Mouse (Mus musculus) CH12.LX (cell line): ENCODE measurements around the gene Tspan12. TPM values are rescaled to one million over a fixed set of nuclear protein-coding genes. Genes with fewer than 3 reads are reported as not detected.
"Not testable (repeated sequence)": the region's sequence is repeated elsewhere in the genome, so short reads cannot be mapped to it uniquely, and the experiment has no call there.

Experiments used
- DNase-seq: peaks from one replicate; pipeline ENCODE4 v3.0.0-alpha.2; 2013; ENCODE audit errors: extremely low read depth
- H3K27ac ChIP-seq: 2 replicates; pipeline ENCODE4 v1.5.1; 2012; ENCODE audit warnings: low read depth, mild to moderate bottlenecking, control low read depth, moderate library complexity; ENCODE audit not compliant: insufficient read depth
- H3K27me3 ChIP-seq: replicated peaks from 2 replicates; pipeline ENCODE3; 2012; ENCODE audit warnings: inconsistent platforms
- H3K36me3 ChIP-seq, 2 experiments: replicated peaks in 1 of 2; 2 replicates each; pipeline versions ENCODE3 to v1.6.1; 2012; ENCODE audit warnings: inconsistent platforms in 1 of 2, low read length in 1 of 2, mild to moderate bottlenecking in 1 of 2, mixed read lengths in 1 of 2, moderate library complexity in 1 of 2; ENCODE audit not compliant: control insufficient read depth in 1 of 2, insufficient read depth in 1 of 2
- H3K4me1 ChIP-seq, 2 experiments: 2 replicates each; pipeline ENCODE4 v1.6.1; 2012; ENCODE audit warnings: inconsistent platforms in 1 of 2, moderate library complexity in 1 of 2; ENCODE audit not compliant: insufficient read depth in 2 of 2, control insufficient read depth in 1 of 2
- H3K4me2 ChIP-seq: 2 replicates; pipeline ENCODE4 v1.6.1; 2012; ENCODE audit warnings: low read depth, mild to moderate bottlenecking, control low read depth; ENCODE audit not compliant: poor library complexity, insufficient read depth, severe bottlenecking
- H3K4me3 ChIP-seq, 3 experiments: fragments of 150-350 bp in 1 of 3; sonication (generic) in 1 of 3; replicated peaks in 1 of 3; 2 replicates each; pipeline versions ENCODE3 to v1.5.1; 2011 to 2012; ENCODE audit warnings: low read depth in 2 of 3, low read length in 2 of 3, mild to moderate bottlenecking in 2 of 3, moderate library complexity in 2 of 3, control low read depth in 1 of 3, improper control_type of control experiment in 1 of 3, inconsistent platforms in 1 of 3, mixed read lengths in 1 of 3; ENCODE audit not compliant: poor library complexity in 1 of 3
- H3K79me2 ChIP-seq: replicated peaks from 2 replicates; pipeline ENCODE4 v1.6.1; 2012; ENCODE audit warnings: mild to moderate bottlenecking, moderate library complexity; ENCODE audit not compliant: control insufficient read depth, poor library complexity, insufficient read depth, severe bottlenecking; ENCODE audit errors: extremely low read depth
- H3K9ac ChIP-seq: 2 replicates; pipeline ENCODE4 v1.6.1; 2012; ENCODE audit warnings: low read depth, mild to moderate bottlenecking, control low read depth, moderate library complexity; ENCODE audit not compliant: insufficient read depth
- H3K9me3 ChIP-seq: replicated peaks from 2 replicates; pipeline ENCODE3; 2012; ENCODE audit warnings: low read length, inconsistent platforms, mixed read lengths
- BHLHE40 ChIP-seq: IDR thresholded peaks from 2 replicates; pipeline ENCODE4 v1.6.1; 2011; ENCODE audit warnings: mild to moderate bottlenecking, low read depth, low read length, improper control_type of control experiment
- CTCF ChIP-seq, 2 experiments: IDR thresholded peaks in 1 of 2; conservative IDR thresholded peaks in 1 of 2; 2 replicates each; pipeline ENCODE4 v1.5.1; 2011 to 2012; ENCODE audit warnings: low read depth in 2 of 2, low read length in 2 of 2, improper control_type of control experiment in 1 of 2, inconsistent platforms in 1 of 2, mild to moderate bottlenecking in 1 of 2, moderate library complexity in 1 of 2
- ELF1 ChIP-seq: IDR thresholded peaks from 2 replicates; pipeline ENCODE4 v1.6.1; 2014; ENCODE audit warnings: low read depth, mild to moderate bottlenecking, inconsistent platforms, low read length, improper control_type of control experiment
- GABPA ChIP-seq: IDR thresholded peaks from 2 replicates; pipeline ENCODE4 v1.6.1; 2012; ENCODE audit warnings: low read depth, low read length, improper control_type of control experiment, inconsistent platforms; ENCODE audit not compliant: insufficient replicate concordance
- KAT2A ChIP-seq: IDR thresholded peaks from 2 replicates; pipeline ENCODE4 v1.6.1; 2012; ENCODE audit warnings: low read length, improper control_type of control experiment, inconsistent platforms; ENCODE audit not compliant: insufficient replicate concordance
- MYC ChIP-seq: IDR thresholded peaks from 2 replicates; pipeline ENCODE4 v1.6.1; 2011; ENCODE audit warnings: low read depth, mild to moderate bottlenecking, improper control_type of control experiment, low read length
- NELFE ChIP-seq: IDR thresholded peaks from 2 replicates; pipeline ENCODE4 v1.6.1; 2011; ENCODE audit warnings: low read depth, low read length, improper control_type of control experiment
- PAX5 ChIP-seq: IDR thresholded peaks from 2 replicates; pipeline ENCODE4 v1.6.1; 2012; ENCODE audit warnings: low read length, inconsistent platforms, mixed read lengths
- SIN3A ChIP-seq: IDR thresholded peaks from 2 replicates; pipeline ENCODE4 v1.6.1; 2012; ENCODE audit warnings: low read length, improper control_type of control experiment, inconsistent platforms
- dilution Hi-C: fragments of 300-500 bp; cut with MboI; formaldehyde crosslinking; loops from 2 replicates; pipeline ENCODE4 v1.14.3; 2020; ENCODE audit warnings: low sequenced_read_pairs; ENCODE audit not compliant: extremely low pct_unique_long_range_greater_than_20kb, extremely low pct_ligation_motif_present
- in situ Hi-C: fragments of 300-500 bp; cut with MboI; formaldehyde crosslinking; loops from 3 replicates; pipeline ENCODE4 v1.14.3; 2019; ENCODE audit warnings: low sequenced_read_pairs, low pct_ligation_motif_present, low pct_unique_long_range_greater_than_20kb, mixed read lengths
- polyA plus RNA-seq: library from polyadenylated mRNA; unstranded; fragments of >175 nt; gene quantifications from 2 replicates; pipeline ENCODE4 v1.2.1, GENCODE M21; 2012; ENCODE audit warnings: low read depth; ENCODE audit not compliant: insufficient read length
- total RNA-seq, 2 experiments: library from RNA; depleted of rRNA; stranded (reverse); fragments of 300-350 nt in 1 of 2; fragments of >200 nt in 1 of 2; gene quantifications; 2 replicates each; pipeline ENCODE4 v1.2.3; 2012 to 2014

The Tspan12 gene
- total and polyA plus RNA-seq, 3 experiments = not detected

DNA sequence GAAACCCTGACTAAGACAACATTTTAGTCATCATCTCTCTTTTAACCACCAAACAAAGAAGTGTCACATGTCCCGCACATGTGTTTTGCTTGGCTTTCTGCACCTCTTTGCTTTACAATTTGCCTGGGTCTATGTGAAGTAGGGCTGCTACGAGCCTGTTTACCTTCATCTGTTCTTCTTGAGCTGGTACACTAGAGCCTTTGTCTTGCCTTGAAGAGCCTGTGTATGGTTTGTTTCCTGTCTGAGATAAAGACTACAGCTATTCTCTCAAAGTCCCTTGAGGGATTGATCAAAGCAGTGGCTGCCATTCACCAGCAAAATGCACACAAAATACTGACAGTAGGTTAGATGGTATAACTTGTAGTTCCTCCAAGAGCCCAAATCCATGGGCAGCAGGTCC is 62.3 kb downstream of the Tspan12 start:
- no peak for DNase-seq
- dilution Hi-C loops = no loop called here
- H3K4me1 ChIP-seq = no peaks in the 10 kb centered on the region

DNA sequence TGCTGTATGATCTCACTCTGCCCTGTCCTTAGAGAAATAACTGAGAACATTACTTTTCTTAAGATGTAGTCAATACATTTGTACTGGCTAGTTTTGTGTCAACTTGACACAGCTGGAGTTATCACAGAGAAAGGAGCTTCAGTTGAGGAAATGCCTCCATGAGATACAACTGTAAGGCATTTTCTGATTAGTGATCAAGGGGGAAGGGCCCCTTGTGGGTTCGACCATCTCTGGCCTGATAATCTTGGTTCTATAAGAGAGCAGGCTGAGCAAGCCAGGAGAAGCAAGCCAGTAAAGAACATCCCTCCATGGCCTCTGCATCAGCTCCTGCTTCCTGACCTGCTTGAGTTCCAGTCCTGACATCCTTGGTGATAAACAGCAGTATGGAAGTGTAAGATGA is 62.7 kb downstream of the Tspan12 start:
- H3K27ac ChIP-seq, H3K9me3 ChIP-seq, in situ Hi-C loops, H3K27me3 ChIP-seq, H3K36me3 ChIP-seq, H3K9ac ChIP-seq, H3K4me3 ChIP-seq, dilution Hi-C loops, H3K79me2 ChIP-seq, H3K4me2 ChIP-seq, H3K4me1 ChIP-seq, DNase-seq: not testable (repeated sequence)

More for the DNA sequence above, 62.3 kb downstream of the Tspan12 start:
- H3K4me3 ChIP-seq = no peak overlapping the region
- no peaks in the 10 kb centered on the region for H3K27me3 ChIP-seq
- no peak for TF ChIP-seq SIN3A
- H3K9ac ChIP-seq = no peak overlapping the region
- H3K27ac ChIP-seq = no peak overlapping the region
- H3K4me2 ChIP-seq = no peak overlapping the region
- H3K36me3 ChIP-seq = no peaks in the 10 kb centered on the region
- H3K79me2 ChIP-seq = no peaks in the 10 kb centered on the region
- in situ Hi-C loops = loop anchor here (10.0 kb wide), 1 partner anchor 285 kb away; no protein-coding TSS in a partner anchor
- H3K9me3 ChIP-seq = no peaks in the 10 kb centered on the region

DNA sequence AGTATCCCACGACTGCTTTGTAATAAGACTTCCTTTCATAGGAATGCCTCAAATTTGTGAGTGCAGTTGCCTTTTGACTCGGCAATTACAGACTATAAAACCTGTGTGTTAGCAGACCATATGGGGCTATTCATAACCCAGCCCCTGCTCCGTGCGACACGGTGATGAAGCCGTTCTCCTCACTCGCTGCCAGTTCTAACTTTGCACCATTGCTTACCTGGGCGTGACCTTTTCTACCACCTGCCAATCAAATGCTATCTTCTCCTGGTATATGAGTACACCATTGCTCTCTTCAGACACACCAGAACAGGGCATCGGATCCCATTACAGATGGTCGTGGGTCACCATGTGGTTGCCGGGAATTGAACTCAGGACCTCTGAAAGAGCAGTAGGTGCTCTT is 64.6 kb downstream of the Tspan12 start:
- no peak overlapping the region for H3K4me3 ChIP-seq
- no peak for TF ChIP-seq BHLHE40
- no peak for TF ChIP-seq ELF1
- no peak for TF ChIP-seq KAT2A
- TF ChIP-seq GABPA = no peak
- no peak for TF ChIP-seq MYC
- in situ Hi-C loops (no loop called here), dilution Hi-C loops (no loop called here)
- H3K9ac ChIP-seq = no peak overlapping the region
- no peaks in the 10 kb centered on the region for H3K4me1 ChIP-seq
- no peak overlapping the region for H3K27ac ChIP-seq
- no peak for DNase-seq
- H3K36me3 ChIP-seq = no peaks in the 10 kb centered on the region
- H3K79me2 ChIP-seq = no peaks in the 10 kb centered on the region
- no peaks in the 10 kb centered on the region for H3K27me3 ChIP-seq
- H3K4me2 ChIP-seq = no peak overlapping the region
- H3K9me3 ChIP-seq = no peaks in the 10 kb centered on the region

DNA sequence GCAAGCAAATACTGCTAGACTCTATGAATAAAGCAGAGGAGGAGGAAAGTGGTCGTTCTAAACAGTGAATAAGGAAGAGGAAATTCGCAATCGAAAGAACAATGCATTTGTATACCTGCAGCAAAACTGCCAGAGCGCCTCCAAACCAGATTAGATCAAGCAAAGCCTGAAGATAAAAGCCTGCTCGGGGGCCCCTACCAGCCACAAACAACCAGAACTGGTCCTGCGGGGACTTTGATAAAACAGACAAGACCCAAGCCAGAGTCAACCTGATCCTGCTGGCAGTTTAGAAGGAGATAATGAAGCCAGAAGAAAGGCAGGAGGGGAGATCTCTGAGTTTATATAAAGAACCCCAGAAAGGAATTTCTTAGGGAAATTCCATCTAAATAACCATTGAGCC is 65.0 kb downstream of the Tspan12 start:
- Histone ChIP-seq H3K27me3 (no peaks in the 10 kb centered on the region), H3K9me3 (no peaks in the 10 kb centered on the region), H3K27ac (no peak overlapping the region), H3K4me1 (no peaks in the 10 kb centered on the region), H3K4me2 (no peak overlapping the region), H3K79me2 (no peaks in the 10 kb centered on the region), H3K9ac (no peak overlapping the region), H3K36me3 (no peaks in the 10 kb centered on the region), H3K4me3 (no peak overlapping the region)
- DNase-seq = no peak
- dilution Hi-C loops = no loop called here
- in situ Hi-C loops = no loop called here
- TF ChIP-seq NELFE = no peak
- no peak for TF ChIP-seq PAX5
- TF ChIP-seq CTCF (conservative IDR thresholded peaks at IDR 0.05 in 1 of 2, IDR thresholded peaks at IDR 0.05 in 1 of 2; ENCODE audit: low read depth in 2 of 2, low read length in 2 of 2) = no peak
